Mouse (Mus musculus) urinary bladder, postnatal 4 days (tissue): ENCODE data around the gene Urgcp.

ENCODE experiments used
- DNase-seq, 2 experiments: peaks; one replicate each; pipeline ENCODE4 v3.0.0; 2021 to 2022; ENCODE audit warnings: low spot score in 2 of 2

The Urgcp gene

DNA sequence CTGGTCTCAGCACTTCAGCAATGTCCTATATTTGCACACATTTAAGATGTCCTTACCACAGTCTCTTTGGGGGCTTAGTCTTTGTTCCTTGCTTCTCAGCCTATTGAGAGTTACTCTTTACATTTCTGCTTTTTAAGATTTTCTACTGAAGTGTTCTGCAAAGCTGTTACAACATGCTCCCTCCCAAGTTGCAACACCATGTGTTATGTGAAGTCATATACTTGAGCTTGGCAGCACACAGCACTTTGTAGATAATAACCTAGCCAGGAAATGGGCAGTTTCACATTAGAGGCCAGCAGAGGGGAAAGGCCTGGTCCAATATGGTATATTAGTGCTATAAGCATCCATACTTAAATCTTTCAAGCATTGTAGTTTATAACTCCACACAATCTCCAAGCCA is 23.6 kb upstream of the Urgcp start:
- DNase-seq: no peak

DNA sequence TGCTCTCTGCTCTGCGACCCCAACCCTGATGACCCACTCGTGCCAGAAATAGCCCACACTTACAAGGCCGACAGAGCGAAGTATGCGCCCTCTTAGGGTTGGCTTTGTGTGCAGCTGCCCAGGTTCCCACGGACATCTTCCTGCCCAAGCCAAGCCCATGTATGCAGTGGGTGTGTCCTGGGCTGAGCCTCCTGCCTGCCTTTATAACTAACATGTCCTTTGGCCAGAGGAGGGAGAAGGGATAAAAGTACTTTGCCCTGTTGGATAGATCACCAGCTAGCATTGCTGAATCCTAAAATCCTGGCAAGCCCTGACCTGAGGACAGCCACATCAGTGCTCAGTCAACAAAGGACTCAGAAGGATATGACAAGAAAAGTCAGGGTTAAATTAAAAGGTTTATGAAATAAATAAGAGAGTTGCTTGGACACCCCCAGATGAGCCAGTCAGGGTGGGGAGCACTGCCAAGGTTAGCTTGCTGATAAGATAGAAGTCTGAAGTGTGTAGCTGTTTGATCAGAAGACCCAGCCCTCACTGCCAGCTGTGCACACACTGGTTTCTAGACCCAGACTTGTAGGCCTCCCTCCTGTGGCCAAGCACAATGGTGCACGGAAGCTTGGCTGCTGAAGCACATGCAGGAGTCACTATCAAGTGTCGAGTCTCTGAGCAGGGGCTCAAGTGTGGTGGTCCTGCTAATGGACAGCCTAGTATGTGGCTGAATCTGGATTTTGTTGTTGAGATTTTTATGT is 20.2 kb upstream of the Urgcp start:
- DNase-seq: no peak

DNA sequence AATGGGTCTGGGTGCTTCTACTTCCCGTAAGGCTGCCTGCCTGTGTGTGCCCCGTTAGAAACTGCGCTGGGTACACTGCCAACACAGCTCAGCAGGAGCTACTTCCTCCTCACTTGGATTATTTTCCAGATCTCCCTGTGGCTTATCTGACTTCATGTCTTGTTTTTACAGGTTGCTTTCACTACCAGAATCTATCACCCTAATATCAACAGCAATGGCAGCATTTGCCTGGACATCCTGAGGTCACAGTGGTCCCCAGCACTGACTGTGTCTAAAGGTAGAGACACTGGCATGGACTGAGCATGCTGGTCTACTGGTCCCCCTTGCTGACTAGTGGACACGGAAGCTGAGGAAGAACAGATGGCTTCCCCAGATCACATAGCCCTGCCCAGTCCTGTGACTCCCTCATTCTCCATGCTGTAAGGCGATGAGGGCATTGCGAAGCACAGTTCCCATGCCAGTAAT is 17.9 kb upstream of the Urgcp start:
- no peak for DNase-seq

DNA sequence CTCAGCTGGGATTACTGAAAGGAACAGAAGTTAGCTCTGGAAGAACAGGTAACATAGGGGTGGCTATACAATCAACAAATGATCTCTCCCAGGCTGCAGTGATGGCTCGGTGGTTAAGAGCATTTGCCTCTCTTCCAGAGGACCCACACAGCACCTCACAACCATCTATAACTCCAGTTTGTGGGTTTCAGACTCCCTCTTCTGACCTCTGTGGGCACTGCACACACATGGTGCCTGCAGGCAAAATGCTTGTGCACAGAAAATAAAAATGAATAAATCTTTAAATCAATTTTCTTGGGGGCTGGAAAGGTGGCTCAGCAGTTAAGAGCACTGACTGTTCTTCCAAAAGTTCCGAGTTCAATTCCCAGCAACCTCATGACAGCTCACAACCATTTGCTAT is 16.3 kb upstream of the Urgcp start:
- DNase-seq: no peak

DNA sequence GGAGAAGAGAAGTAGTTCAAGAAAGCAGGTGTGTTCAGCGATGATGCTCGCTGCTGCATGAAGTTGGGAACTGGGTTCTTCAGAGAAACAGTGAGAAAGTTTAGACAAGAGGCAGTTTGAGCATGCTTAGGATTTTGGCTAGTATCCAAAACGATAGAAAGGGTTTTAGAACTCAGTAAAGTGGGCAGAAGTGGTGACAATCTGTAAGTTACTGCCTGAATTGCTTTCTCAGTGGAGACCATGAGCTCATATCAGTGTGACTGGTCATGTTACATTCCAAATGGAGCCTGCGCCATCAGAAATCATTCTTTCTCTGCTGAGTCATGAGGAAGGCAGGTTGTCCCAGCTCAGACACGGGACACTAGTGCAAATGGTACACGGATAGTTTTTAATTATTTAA is 3.8 kb upstream of the Urgcp start:
- no peak for DNase-seq

DNA sequence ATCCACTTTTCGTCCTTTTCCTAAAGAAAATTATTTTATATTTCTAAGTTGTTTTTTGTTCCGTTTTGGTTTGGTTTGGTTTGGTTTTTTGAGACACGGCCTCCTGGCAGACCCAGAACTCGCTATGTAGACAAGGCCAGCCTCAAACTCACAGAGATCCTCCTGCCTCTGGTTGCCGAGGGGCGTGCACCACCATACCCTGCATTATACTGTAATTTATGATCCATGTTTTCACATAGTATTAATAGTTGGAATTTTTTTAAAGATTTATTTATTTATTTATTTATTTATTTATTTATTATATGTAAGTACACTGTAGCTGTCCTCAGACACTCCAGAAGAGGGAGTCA is 432 bp upstream of the Urgcp start:
- no peak for DNase-seq

DNA sequence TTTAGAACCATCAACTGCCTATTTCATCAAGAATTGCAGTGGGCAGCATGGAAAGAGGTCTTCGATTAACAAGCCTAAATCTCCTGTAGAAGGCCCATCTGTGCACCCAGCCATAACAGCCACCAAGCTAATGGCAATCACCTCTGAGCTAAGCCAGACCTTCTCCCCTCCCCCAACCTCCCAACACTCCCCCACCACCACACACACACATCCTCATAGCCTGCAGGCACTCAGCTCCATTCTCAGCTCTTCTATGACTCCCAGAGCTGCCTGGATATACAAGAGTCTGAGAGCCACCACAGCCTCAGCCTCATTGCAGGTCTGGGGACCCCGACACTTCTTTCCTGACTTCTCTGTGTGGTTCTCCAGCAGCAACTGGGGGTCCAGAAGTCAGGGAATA is 8.4 kb downstream of the Urgcp start:
- no peak for DNase-seq

DNA sequence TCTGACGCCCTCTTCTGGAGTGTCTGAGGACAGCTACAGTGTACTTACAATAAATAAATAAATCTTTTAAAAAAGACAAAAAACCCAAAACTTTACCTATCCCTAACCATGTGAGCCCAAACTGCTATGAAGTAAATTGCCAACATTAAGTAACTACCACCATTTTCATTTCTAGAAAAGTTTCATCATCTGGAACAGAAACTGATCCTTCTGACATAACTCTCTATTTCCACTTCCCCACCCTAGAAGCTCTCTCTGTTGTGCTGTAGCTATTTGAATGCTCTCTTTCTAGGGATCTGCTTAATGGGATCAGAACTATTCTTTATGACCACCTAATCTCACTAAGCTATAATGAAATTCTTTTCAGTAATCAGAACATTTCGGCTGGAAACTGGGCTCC is 17.2 kb downstream of the Urgcp start:
- DNase-seq: no peak

DNA sequence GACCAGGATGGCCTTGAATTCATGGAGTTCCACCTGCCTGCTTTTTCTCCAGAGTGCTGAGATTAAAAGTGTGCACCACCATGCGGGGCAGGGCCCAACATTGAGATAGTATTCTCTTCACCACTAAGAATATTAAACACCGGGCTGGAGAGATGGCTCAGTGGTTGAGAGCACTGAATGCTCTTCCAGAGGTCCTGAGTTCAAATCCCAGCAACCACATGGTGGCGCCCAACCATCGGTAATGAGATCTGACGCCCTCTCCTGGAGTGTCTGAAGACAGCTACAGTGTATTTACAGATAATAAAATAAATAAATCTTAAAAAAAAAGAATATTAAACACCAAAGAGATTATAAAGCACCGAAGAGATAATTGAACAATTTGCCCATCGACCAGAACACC is 20.1 kb downstream of the Urgcp start:
- no peak for DNase-seq

DNA sequence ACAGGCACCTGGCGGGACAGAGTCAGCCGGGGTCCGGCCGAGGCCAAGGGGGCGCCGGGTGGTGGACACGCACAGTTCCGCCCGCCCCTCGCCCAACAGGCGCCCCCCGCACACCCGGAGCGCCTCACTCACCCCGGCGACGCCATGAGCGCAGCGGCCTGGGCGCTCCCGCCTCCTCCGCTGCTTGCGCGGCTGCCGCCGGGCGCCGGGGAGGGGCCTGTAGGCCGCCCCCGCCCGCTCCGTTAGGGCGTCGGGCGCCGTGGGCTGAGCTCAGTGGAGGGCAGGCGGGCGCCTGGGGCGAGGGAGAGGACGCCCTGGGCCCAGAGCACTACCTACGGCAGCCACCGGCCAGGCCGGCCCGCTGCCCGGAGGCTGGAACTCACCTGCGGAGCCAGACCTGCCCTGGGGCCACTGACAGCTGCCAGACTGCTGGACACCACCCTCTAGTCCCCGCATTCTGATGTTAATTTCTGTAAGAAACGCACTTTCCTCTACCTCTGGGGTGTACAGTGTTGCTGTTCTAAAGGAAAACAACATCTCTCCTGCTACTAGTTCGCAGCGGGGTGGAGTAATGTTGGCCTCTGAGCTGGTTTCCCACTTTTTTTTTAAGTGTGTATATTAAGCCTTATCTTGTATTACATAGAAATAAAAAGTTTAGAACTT is 21.1 kb downstream of the Urgcp start:
- peak; percentile 67 to 72 for DNase-seq

DNA sequence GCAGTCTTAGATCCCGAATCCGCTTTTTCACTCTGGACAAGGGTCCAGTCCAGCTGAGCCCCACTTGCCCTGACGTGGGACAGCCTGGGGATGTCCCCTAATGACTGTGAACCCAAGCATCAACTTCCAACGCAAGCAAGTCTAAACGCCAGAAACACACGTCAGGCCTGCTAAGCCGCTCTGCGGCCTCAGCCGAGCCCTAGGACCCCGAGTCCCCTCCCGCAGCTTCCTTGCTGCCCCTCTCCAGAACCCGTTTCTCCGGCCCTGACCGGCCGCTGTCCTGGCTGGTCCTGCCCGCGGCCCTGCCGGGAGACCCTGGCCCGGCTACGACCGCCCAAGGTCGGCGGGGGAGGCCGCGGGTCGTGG is 21.6 kb downstream of the Urgcp start:
- no peak for DNase-seq

DNA sequence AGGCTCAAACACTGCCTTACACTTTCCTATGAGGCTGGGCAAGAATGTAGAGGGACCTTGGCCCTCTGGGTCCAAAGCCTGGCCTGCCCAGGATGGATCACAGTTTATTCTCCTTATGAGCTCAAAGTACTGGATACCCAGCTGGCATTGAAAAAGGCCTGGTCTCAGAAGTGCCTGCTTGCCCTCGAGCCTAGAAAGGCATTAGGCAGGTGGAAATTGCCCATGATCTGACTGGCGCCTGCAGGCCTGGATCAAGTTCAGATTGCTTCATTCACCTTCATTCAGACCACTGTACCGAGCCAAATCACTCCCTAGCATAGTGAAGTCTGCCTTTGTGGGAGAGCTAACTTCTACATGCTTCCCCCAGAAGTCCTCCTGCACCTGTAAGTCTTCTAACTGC is 22.3 kb downstream of the Urgcp start:
- DNase-seq: no peak

DNA sequence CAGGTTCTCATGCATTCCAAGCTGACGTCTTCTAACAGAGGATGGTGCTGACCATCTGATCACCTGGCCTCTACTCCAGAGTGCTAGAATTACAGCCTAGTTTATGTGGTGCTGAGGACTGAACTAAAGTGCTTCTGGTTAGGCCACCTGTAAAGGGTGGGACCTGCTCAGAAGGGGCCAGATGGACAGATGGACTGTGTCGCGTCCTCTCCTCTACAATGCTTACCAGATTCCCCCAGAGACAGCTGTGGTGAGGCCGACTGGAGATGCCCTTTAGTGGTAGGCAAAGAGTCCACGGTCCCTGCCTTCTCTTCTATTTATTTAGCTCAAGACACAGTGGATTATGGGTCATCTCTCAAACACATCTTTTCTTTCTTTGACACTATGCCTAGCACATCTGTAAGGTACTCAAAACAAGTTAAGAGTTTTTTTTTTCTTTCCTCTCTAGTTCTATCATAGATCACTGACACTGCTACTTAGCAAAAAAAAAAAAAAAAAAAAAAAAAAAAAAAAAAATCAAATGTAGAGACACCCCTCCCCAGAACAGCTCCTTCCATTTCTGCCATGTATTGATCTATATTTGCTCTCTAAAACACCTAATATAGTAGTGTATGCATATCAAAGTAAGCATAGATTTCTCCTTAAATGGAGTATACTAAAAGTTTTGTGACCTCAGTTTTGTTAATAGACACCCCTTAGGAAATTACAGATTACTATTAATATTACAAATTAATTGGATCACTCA is 23.1 kb downstream of the Urgcp start:
- no peak for DNase-seq

DNA sequence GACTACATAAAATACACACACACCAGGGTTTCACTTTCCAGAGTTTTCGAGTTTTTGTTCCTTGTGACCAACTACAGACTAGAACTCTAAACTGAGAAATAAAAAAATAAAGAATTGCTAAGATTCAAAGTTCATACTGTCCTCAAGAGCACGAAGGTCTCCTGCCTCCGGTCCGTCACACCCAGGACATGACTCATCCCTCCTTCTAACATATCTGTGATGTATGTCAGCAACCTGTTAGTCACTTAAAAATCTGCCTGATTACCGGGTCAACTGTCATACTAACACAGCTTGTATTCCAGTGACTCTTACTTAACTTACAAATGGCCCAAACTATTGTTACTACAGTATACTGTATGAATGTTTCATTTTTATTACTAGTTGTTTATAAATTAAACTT is 25.0 kb downstream of the Urgcp start:
- no peak for DNase-seq

DNA sequence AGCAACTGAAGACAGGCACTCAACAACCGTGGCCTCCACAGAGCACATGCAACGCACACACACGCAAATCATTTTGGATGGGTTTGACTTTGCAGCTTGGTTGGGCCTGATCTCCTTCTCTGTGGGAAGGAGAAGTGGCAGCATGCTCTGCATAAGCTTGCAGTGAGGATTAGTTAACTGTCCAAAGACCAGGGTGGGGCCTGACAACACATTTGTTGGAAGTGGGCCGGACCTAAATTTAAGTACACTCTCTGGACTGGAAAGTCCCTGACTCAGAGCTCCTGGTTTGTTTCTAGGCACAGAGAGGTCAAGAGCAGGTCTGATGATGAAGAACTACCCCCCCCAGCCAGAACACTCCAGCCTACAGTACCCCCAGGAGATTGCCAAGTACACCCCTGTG is 27.9 kb downstream of the Urgcp start:
- no peak for DNase-seq

DNA sequence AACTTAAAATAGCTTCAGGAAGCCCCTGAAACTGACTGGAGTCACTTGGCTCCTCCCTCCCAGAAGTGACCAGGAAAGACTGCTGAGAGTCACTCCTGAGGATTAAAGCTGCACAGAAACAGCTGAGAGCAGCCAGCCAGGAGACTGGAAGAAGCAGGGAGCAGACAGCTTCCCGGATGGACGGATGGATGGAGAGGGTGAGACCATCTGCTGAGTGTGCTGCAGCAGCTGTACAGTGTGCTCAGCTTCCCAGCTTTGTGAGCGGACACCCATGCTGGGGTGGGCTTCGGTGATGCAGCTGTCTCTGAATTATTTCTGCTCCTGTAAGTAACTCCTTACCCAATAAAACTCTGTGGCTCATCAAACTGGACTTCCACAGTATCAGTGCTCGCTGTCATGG is 29.8 kb downstream of the Urgcp start:
- DNase-seq: no peak

DNA sequence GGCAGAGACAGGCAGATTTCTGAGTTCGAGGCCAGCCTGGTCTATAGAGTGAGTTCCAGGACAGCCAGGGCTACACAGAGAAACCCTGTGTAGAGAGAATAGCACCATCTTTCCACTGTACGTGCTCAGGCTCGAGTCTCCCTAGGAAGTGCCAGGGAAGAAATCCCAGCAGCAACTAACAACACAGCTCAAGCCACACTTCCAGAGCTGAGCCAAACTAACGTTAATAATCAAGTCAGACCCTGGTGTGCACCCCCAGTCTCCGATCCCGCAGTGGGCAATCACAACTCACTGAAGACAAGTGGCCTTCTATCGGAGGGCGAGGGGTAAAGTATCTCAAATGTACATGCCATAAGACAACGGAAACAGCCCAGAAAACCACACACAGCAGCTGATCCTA is 32.6 kb downstream of the Urgcp start:
- no peak for DNase-seq

DNA sequence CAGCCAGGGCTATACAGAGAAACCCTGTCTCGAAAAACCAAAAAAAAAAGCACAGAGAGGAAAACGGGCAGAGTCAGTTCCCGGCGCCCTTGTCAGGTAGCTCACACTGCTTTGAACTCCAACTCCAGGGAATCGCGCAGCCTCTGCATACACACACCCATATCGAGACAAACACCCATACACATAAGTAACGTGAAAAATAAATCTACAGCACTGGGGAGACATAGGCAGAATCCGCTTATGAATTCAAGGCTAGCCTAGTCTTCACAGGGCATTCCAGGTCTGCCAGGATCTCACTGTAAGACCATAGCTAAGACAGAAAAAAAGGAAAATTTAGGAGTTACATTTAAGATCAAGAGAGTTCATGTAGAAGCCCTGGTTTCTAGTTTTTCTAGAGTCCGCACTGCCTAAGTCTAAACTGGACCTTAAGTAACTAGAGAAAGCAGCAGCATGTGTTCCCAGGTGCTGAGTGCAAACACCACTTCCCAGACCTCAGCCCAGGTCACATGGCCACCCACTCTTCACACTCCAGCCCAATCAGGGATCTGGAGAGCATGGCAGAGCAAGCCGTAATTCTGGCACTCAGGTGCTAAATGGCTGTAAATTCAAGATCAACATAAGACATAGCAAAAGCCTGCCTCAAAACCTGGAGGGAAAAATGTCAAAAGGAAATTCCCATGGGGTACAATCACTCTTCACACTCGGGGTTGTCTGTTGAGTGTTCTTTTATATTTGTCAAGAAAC is 43.4 kb downstream of the Urgcp start:
- DNase-seq: no peak

DNA sequence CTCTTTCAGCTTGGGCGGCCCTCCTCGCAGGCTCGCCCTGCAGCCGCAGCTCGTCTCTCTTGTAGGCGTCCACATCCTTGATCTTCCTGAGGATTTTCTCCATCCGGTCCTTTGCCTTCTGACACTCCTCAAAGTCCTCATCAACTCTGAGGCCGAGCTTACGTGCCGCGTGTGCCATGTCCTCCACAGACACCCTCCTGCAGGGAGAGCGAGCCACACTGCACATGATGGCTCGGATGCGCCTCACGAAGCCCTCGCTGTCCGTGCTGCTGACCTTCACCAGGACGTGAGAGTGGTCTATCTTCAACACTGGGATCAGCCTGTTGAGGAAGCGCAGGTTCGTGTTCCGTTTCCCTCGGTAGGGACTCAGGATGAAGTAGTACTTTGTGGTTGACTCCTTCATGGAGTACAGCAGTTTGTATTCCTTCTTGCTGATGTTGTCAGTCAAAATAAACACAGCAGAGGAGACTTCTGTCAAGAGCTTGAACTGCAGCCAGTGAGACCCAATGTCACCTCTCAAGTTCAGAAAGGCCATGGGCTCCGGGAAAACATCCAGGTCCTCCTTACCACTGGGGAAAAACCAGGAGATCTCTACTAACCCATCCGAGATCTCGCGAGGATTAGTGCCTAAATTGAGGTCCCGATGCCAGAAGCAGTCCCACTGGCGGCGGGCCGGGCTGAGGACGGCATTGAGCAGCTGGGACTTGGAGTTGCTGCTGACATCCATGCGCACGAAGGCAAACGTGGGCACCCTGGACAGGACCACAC is 45.1 kb downstream of the Urgcp start:
- no peak for DNase-seq

DNA sequence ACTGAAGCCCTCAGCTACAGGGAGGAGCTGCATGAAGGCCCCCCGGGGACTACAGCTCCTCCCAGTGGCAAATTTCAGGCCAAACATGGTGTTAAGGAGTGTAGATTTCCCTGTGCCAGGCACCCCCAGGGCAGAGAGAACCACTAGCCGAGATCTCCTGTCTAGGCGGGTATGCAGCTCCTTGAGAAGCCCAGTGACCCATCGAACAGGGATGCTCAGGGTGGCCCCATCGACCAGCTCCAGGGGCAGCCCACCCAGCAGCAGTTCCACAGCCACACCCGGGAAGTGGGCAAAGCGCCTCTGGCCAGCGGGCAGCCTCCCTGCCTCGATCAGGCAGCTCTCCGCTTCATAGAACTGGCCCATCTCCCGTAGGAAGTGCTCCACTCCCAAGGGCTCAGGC is 45.9 kb downstream of the Urgcp start:
- DNase-seq: no peak

DNA sequence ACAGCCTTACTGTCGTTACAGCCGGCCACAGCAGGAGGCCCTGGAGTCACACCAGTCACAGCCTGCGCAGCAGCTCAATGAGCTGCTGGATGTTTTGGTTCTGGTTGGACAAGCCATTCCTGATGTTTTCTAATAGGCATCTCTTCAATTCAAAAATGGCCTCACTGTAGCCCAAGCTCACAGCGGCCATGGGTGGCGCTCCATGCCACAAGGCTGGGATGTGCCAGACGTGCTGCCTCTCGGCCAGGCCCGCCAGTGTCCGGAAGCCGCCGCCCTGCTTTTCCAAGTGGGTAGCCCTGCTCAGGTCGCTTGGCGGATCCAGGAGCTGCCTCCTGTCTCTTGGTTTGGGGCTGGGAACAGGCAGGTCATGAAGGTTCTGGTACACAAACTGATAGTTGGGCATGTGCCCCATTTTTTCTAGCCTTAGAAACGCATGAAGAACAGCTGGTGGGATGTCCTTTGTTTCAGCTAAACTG is 46.5 kb downstream of the Urgcp start, which contains the start of gene Mrps24:
TSS of gene Mrps24 (minus strand) at position 51 of the 476 bp plus-strand sequence.
- DNase-seq: no peak
